Mouse (Mus musculus): ENCODE measurements around the gene Clca1. TPM values are rescaled to one million over a fixed set of nuclear protein-coding genes. Genes with fewer than 3 reads are reported as not detected.

Gene Clca1
- not detected for total RNA-seq (2023)

DNA sequence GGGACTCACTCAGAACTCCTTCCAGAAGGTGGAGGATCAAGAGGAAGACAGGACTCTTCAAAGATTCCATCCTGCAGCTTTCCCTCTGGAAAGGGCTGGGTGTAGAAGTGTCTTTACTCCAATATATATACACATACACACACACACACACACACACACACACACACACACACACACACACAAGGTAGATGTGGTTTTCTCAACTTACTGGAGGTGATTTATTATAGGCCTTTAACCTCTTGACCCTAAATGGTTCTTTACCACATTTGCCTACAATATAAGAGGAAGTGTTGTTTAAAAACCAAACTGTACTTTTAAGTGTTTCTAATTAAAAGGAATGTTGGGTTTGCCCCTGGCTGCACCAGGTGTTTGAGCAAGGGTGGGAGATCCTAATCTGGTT, at the start of gene Clca1:
TSS of gene Clca1 (minus strand) at position 101 of the 400 bp plus-strand sequence.

DNA sequence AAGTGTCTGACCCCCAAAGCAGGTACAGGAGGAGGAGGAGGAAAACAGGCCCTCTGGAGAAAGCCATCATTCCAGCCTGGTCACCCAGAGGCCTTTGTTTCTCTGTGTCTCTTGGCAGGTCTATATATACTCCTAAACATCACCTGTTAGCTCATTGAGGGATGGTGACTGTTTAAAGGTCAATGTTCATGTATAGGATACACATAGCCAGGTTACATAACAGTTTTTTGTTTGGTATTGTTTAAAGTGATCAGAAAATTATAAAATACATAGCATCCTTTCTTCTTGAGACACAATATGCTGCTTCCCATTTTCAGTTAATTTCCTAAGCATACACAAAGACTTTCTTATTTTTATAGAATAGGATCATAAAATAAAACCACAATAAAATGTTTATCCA, 57.6 kb downstream of the Clca1 start, which contains the start of gene Clca4a:
TSS of gene Clca4a (minus strand) at position 101 of the 400 bp plus-strand sequence.

Other genes with a start within 250 kb of the Clca1 start
- not detected for gene Clca3a2, start 213.3 kb downstream of the Clca1 start, total RNA-seq (2023)
- not detected for gene Clca3b, start 183.4 kb downstream of the Clca1 start, total RNA-seq (2023)
- gene Clca4b, start 100.2 kb downstream of the Clca1 start, total RNA-seq (2023) = not detected
- gene Clca4a, start 57.7 kb downstream of the Clca1 start, total RNA-seq (2023) = not detected
- not detected for gene Clca2, start 66.7 kb upstream of the Clca1 start, total RNA-seq (2023)
- gene Odf2l, start 85.8 kb upstream of the Clca1 start, total RNA-seq (2023) = 10 to 100 TPM; 19.1 to 19.6 TPM

Data from B cell, adult 67 days (primary cell).